Mouse (Mus musculus) intestine, postnatal 0 days (tissue): ENCODE results near the gene Tars2. TPM values are rescaled to one million over a fixed set of nuclear protein-coding genes. Genes with fewer than 3 reads are reported as not detected.

Experiments used
- ATAC-seq: fragments of 200-750 bp; cut with Nextera tagmentation; 2 replicates; pipeline ENCODE4 v1.8.0; 2017; ENCODE audit warnings: mild to moderate bottlenecking, moderate TSS enrichment, moderate library complexity
- H3K27ac ChIP-seq: fragments of 300-500 bp; sonication (generic); 2 replicates; pipeline ENCODE4 v1.5.1; 2014; ENCODE audit warnings: mild to moderate bottlenecking, low read depth, low read length, moderate library complexity
- H3K27me3 ChIP-seq: fragments of 300-500 bp; sonication (generic); replicated peaks from 2 replicates; pipeline ENCODE4 v1.6.1; 2014; ENCODE audit warnings: low read length, mixed read lengths; ENCODE audit not compliant: control insufficient read depth, insufficient read depth
- H3K36me3 ChIP-seq: fragments of 300-500 bp; sonication (generic); 2 replicates; pipeline ENCODE4 v1.6.1; 2014; ENCODE audit warnings: mild to moderate bottlenecking, moderate library complexity; ENCODE audit not compliant: control insufficient read depth, insufficient read depth
- H3K4me1 ChIP-seq: fragments of 300-500 bp; sonication (generic); replicated peaks from 2 replicates; pipeline ENCODE4 v1.6.1; 2014; ENCODE audit warnings: antibody characterized with exemption, low read length, mixed read lengths; ENCODE audit not compliant: control insufficient read depth, insufficient read depth
- H3K4me2 ChIP-seq: fragments of 300-500 bp; sonication (generic); replicated peaks from 2 replicates; pipeline ENCODE4 v1.6.1; 2014; ENCODE audit warnings: low read depth, mild to moderate bottlenecking, moderate library complexity
- H3K4me3 ChIP-seq: fragments of 300-500 bp; sonication (generic); 2 replicates; pipeline ENCODE4 v1.5.1; 2014; ENCODE audit warnings: low read depth, low read length
- H3K9ac ChIP-seq: fragments of 300-500 bp; sonication (generic); 2 replicates; pipeline ENCODE4 v1.6.1; 2014; ENCODE audit warnings: mild to moderate bottlenecking, low read depth, low read length
- H3K9me3 ChIP-seq: fragments of 300-500 bp; sonication (generic); 2 replicates; pipeline ENCODE4 v1.6.1; 2016; ENCODE audit warnings: mixed run types; ENCODE audit not compliant: control insufficient read depth
- CTCF ChIP-seq: sonication (generic); IDR thresholded peaks from 2 replicates; pipeline ENCODE4 v1.5.1; 2016; ENCODE audit warnings: low read depth, mild to moderate bottlenecking, control low read depth, antibody characterized with exemption, moderate library complexity
- WGBS: fragments of 180-500 bp; shearing (Covaris S2); extraction: QIAGEN DNeasy Blood & Tissue Kit; methylation state at CpG from one replicate; pipeline ENCODE4 v1.1.7; 2014; 5-methylcytosine and 5-hydroxymethylcytosine counted together
- polyA plus RNA-seq: library from polyadenylated mRNA; unstranded; fragments of >200 nt; fragmentation: Nextera tagmentation; extraction: Ambion mirVana; gene quantifications from 2 replicates; pipeline ENCODE4 v1.2.1, GENCODE M21; 2015

Tars2 gene
- polyA plus RNA-seq, 1 experiment from 2014 or later: 14.9 TPM

DNA sequence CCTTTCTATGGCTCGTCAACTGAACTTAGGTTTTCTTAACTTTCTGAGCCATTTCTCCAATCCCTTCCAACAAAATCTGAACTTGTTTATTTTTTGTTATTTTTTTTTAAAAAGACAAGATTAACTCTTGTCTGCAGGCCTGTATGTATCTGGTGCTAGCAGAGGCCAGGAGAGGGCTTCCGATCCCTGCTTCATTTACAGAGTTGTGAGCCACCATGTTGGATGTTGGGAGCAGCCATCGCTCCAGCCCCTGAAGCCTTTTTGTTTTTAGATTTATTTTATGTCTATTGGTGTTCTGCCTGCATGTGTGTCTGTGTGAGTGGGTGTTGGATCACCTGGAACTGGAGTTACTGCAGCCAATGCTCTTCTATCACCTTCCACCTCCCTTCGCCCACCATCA is 28.2 kb downstream of the Tars2 start:
- 89% methylated on average over 4 of the region's 4 CpGs for WGBS
- no peak for ATAC-seq
- H3K4me2 ChIP-seq: no peak overlapping the region
- H3K4me1 ChIP-seq: no peaks in the 10 kb centered on the region
- H3K4me3 ChIP-seq: no peak overlapping the region
- H3K9me3 ChIP-seq: no peaks in the 10 kb centered on the region
- peak; percentile 49 for TF ChIP-seq CTCF
- H3K9ac ChIP-seq: no peak overlapping the region
- no peaks in the 10 kb centered on the region for H3K27me3 ChIP-seq
- no peak overlapping the region for H3K27ac ChIP-seq
- peaks cover 11% of the 10 kb centered on the region; the same call in 1 of the 2 replicates for H3K36me3 ChIP-seq

- Histone ChIP-seq H3K27me3 (no peaks in the 10 kb centered on the region), H3K9me3 (no peaks in the 10 kb centered on the region), H3K4me3 (no peak overlapping the region), H3K9ac (no peak overlapping the region), H3K4me2 (no peak overlapping the region), H3K4me1 (no peaks in the 10 kb centered on the region), H3K36me3 (0 out of 2 replicates have a peak, but pooled peaks cover 2% of the 10 kb centered on the region), H3K27ac (no peak overlapping the region)
- no peak for TF ChIP-seq CTCF
- 84% methylated on average over 7 of the region's 7 CpGs for WGBS
- ATAC-seq: no peak
Observed at GRCm38 (mm10) chr3:95730431-95730830, 29.6 kb downstream of the Tars2 start.

- no peak for TF ChIP-seq CTCF
- Histone ChIP-seq H3K27me3 (no peaks in the 10 kb centered on the region), H3K4me2 (no peak overlapping the region), H3K9me3 (no peaks in the 10 kb centered on the region), H3K4me3 (no peak overlapping the region), H3K36me3 (no peaks in the 10 kb centered on the region), H3K9ac (no peak overlapping the region), H3K27ac (no peak overlapping the region), H3K4me1 (no peaks in the 10 kb centered on the region)
- WGBS: 76% methylated on average over 2 of the region's 2 CpGs
- ATAC-seq: no peak
Observed at GRCm38 (mm10) chr3:95728906-95729305, 31.1 kb downstream of the Tars2 start.

- Histone ChIP-seq H3K4me3 (no peak overlapping the region), H3K9ac (no peak overlapping the region), H3K36me3 (no peaks in the 10 kb centered on the region), H3K4me2 (no peak overlapping the region), H3K27me3 (no peaks in the 10 kb centered on the region), H3K9me3 (no peaks in the 10 kb centered on the region), H3K27ac (no peak overlapping the region), H3K4me1 (no peaks in the 10 kb centered on the region)
- no peak for TF ChIP-seq CTCF
- 60% methylated on average over 7 of the region's 7 CpGs for WGBS
- ATAC-seq: no peak
Observed at GRCm38 (mm10) chr3:95726696-95727358, 33.2 kb downstream of the Tars2 start.

DNA sequence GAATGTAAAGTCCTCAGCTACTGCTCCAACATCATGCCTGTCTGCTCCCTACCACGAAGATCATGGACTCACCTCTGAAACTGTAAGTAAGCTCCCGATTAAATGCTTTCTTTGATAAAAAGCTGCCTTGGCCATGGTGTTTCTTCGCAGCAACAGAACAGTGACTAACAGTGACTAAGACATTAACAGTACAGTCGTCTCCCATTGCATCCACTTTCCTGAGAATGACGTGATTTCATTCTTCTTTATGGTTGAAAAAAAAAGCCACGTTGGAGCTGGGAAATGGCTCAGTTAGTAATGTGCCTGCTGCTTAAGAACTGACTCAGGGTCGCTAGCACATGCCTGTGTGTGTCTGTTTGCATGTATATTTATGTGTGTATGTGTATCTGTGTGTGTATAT is 34.1 kb downstream of the Tars2 start:
- 82% methylated on average over 7 of the region's 7 CpGs for WGBS
- Histone ChIP-seq H3K9me3 (no peaks in the 10 kb centered on the region), H3K27me3 (no peaks in the 10 kb centered on the region), H3K27ac (no peak overlapping the region), H3K4me1 (no peaks in the 10 kb centered on the region), H3K4me3 (no peak overlapping the region), H3K9ac (no peak overlapping the region), H3K36me3 (no peaks in the 10 kb centered on the region), H3K4me2 (no peak overlapping the region)
- ATAC-seq: no peak
- no peak for TF ChIP-seq CTCF

DNA sequence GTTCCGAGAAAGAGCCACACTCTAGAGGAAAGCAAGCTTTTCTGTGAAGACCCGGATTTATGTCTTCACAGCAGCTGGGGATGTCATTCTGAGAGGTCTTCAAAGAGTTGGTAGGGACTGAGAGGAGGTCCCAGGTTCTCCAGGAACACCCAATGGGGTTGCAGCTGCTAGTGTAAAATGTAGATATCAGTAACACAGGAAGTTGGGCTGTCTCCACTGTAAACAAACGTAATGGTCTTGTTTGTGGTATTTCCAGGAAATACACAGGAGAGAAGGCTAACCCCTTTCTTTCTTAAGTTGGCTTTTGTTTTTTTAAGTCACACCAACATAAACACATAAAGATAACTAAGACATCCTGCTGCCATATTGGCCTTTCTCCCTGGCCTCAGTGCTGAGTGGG is 37.6 kb downstream of the Tars2 start:
- TF ChIP-seq CTCF: no peak
- Histone ChIP-seq H3K4me3 (no peak overlapping the region), H3K27ac (no peak overlapping the region), H3K9ac (no peak overlapping the region), H3K4me1 (no peaks in the 10 kb centered on the region), H3K9me3 (no peaks in the 10 kb centered on the region), H3K27me3 (no peaks in the 10 kb centered on the region), H3K4me2 (no peak overlapping the region), H3K36me3 (no peaks in the 10 kb centered on the region)
- WGBS: 79% methylated on average over 3 of the region's 3 CpGs
- no peak for ATAC-seq
